Mouse (Mus musculus) olfactory bulb, adult 2 months (tissue): ENCODE results near the gene Nod2. TPM values are rescaled to one million over a fixed set of nuclear protein-coding genes. Genes with fewer than 3 reads are reported as not detected.

Source experiments
- H3K27ac ChIP-seq: fragments of 200-500 bp; 2 replicates; pipeline ENCODE4 v1.5.1; 2012; ENCODE audit warnings: low read depth, low read length; ENCODE audit not compliant: insufficient read depth
- H3K4me1 ChIP-seq: fragments of 200-500 bp; 2 replicates; pipeline ENCODE4 v1.6.1; 2012; ENCODE audit warnings: low read length; ENCODE audit not compliant: control insufficient read depth, insufficient read depth
- H3K4me3 ChIP-seq: fragments of 200-500 bp; 2 replicates; pipeline ENCODE4 v1.5.1; 2012; ENCODE audit warnings: mild to moderate bottlenecking, low read depth, low read length, moderate library complexity; ENCODE audit not compliant: insufficient read depth
- CTCF ChIP-seq: fragments of 200-500 bp; IDR thresholded peaks from 2 replicates; pipeline ENCODE4 v1.5.1; 2012; ENCODE audit warnings: low read depth, mild to moderate bottlenecking, low read length, moderate library complexity; ENCODE audit not compliant: insufficient read depth
- POLR2A ChIP-seq: fragments of 200-500 bp; IDR thresholded peaks from 2 replicates; pipeline ENCODE4 v1.6.1; 2012; ENCODE audit warnings: mild to moderate bottlenecking, low read depth, low read length, moderate library complexity; ENCODE audit not compliant: insufficient read depth
- WGBS: fragments of 180-500 bp; shearing (Covaris S2); methylation state at CpG from one replicate; pipeline ENCODE4 v1.1.7; 2018; 5-methylcytosine and 5-hydroxymethylcytosine counted together
- polyA plus RNA-seq: library from polyadenylated mRNA; stranded (reverse); fragments of >200 nt; gene quantifications from 2 replicates; pipeline ENCODE4 v1.2.4, GENCODE M21; 2012; ENCODE audit warnings: low replicate concordance; ENCODE audit not compliant: missing spikeins, insufficient read depth, insufficient read length

Gene Nod2
- polyA plus RNA-seq, 1 experiment = not detected

- WGBS = 19% methylated on average over 14 of the region's 14 CpGs
- H3K4me1 ChIP-seq = peaks cover 22% of the 10 kb centered on the region
- H3K4me3 ChIP-seq = no peak overlapping the region
- peak overlapping the region; percentile 63 for H3K27ac ChIP-seq
- TF ChIP-seq CTCF (no peak), POLR2A (no peak)
Observed at GRCm38 (mm10) chr8:88668400-88669086, 21.4 kb downstream of the Nod2 start.

DNA sequence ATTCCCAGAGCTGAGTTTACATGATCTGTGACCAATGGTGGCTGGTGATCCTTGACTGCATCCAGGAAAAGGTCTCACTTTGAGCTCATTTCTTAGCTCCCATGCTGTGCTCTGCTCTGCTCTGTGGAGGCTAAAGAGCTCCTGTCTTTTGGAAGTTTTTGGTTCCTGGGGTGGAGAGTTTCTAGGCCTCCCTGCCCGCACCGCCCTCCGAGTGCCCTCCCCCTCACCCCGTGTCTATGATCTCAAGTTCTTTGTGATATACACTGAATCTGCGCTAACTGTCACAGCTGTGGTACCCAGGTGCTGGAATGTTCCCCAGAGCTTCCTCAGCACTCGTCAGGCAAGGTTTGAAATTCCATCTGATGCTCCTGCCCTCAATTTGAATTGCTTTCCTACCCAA, 23.7 kb downstream of the Nod2 start:
- 91% methylated on average over 6 of the region's 6 CpGs for WGBS
- peaks cover 27% of the 10 kb centered on the region for H3K4me1 ChIP-seq
- no peak overlapping the region for H3K27ac ChIP-seq
- TF ChIP-seq POLR2A (no peak), CTCF (no peak)
- H3K4me3 ChIP-seq = no peak overlapping the region

GRCm38 (mm10) chr8:88671575-88671974, 24.5 kb downstream of the Nod2 start:
- no peak overlapping the region for H3K4me3 ChIP-seq
- TF ChIP-seq POLR2A (no peak), CTCF (no peak)
- H3K4me1 ChIP-seq = peaks cover 27% of the 10 kb centered on the region
- H3K27ac ChIP-seq = no peak overlapping the region
- 71% methylated on average over 10 of the region's 10 CpGs for WGBS

- H3K4me1 ChIP-seq = peaks cover 20% of the 10 kb centered on the region; the same call in 1 of the 2 replicates
- H3K27ac ChIP-seq = no peak overlapping the region
- WGBS = 91% methylated on average over 5 of the region's 5 CpGs
- H3K4me3 ChIP-seq = no peak overlapping the region
- no peak for TF ChIP-seq POLR2A
- TF ChIP-seq CTCF = no peak
Observed at GRCm38 (mm10) chr8:88673859-88674258, 26.7 kb downstream of the Nod2 start.

GRCm38 (mm10) chr8:88675372-88676165, 28.5 kb downstream of the Nod2 start:
- WGBS = 76% methylated on average over 12 of the region's 12 CpGs
- Histone ChIP-seq H3K4me1 (peaks cover 7% of the 10 kb centered on the region; the same call in 1 of the 2 replicates), H3K4me3 (no peak overlapping the region), H3K27ac (no peak overlapping the region)
- no peak for TF ChIP-seq POLR2A
- no peak for TF ChIP-seq CTCF

DNA sequence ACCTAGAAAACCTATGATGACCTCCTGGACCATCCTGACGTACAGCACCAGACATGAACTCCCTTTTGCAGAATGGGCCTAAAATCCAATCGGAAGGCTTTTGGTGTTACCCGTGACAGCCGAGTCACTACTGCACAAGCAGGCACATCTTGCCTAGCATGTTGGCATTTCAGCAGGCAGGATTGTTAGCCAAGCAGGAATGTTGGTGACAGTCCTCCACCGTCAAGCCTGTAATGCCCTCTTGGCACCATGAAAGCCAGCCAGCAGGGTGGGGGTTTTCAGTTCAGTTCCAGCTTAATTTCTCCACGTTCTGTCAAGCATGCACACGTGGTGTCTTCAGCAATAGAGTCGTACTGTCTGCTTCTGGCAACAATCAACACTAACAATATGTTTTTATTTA, 30.0 kb downstream of the Nod2 start:
- Histone ChIP-seq H3K4me1 (peaks cover 5% of the 10 kb centered on the region; the same call in 1 of the 2 replicates), H3K27ac (no peak overlapping the region), H3K4me3 (no peak overlapping the region)
- no peak for TF ChIP-seq POLR2A
- no peak for TF ChIP-seq CTCF
- WGBS = 78% methylated on average over 8 of the region's 8 CpGs

GRCm38 (mm10) chr8:88680566-88680965, 33.5 kb downstream of the Nod2 start:
- Histone ChIP-seq H3K27ac (no peak overlapping the region), H3K4me3 (no peak overlapping the region), H3K4me1 (no peaks in the 10 kb centered on the region)
- 82% methylated on average over 2 of the region's 2 CpGs for WGBS
- TF ChIP-seq POLR2A = no peak
- no peak for TF ChIP-seq CTCF

GRCm38 (mm10) chr8:88681046-88681445, 33.9 kb downstream of the Nod2 start:
- TF ChIP-seq POLR2A (no peak), CTCF (no peak)
- H3K27ac ChIP-seq = no peak overlapping the region
- H3K4me3 ChIP-seq = no peak overlapping the region
- H3K4me1 ChIP-seq = no peaks in the 10 kb centered on the region
- 93% methylated on average over 8 of the region's 8 CpGs for WGBS

DNA sequence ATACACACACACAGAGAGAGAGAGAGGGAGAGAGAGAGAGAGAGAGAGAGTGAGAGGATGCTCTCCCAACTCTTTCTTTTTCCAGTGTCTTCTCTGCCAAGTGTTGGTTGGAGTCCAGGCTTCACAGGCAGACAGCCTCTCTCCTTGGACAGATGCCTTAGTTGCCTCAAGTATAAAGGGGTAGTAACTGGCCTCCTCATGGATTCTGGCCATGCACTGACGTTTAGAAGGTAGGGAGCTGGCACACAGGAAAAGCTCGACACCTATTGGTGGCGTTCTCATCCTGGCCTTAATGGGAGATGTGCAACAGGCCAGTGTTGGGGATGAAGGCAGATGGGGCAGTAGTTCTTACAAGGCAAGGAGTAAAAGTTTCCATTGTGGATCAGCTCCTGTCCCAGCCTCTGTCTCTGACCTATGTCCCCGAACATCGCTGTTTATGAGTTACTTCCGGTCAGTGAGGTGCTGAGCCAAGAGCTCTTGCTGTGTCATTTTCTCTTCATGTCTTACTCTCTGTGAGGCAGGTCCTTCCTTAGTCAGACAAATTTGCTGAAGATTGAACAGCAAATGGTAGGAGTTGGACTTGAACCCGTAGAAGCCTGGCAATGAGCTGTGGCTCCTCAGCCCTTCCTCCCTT, 36.7 kb downstream of the Nod2 start:
- Histone ChIP-seq H3K4me1 (peaks cover 5% of the 10 kb centered on the region), H3K27ac (no peak overlapping the region), H3K4me3 (no peak overlapping the region)
- TF ChIP-seq CTCF (no peak), POLR2A (no peak)
- 79% methylated on average over 7 of the region's 7 CpGs for WGBS
